In the genomic region with DNA sequence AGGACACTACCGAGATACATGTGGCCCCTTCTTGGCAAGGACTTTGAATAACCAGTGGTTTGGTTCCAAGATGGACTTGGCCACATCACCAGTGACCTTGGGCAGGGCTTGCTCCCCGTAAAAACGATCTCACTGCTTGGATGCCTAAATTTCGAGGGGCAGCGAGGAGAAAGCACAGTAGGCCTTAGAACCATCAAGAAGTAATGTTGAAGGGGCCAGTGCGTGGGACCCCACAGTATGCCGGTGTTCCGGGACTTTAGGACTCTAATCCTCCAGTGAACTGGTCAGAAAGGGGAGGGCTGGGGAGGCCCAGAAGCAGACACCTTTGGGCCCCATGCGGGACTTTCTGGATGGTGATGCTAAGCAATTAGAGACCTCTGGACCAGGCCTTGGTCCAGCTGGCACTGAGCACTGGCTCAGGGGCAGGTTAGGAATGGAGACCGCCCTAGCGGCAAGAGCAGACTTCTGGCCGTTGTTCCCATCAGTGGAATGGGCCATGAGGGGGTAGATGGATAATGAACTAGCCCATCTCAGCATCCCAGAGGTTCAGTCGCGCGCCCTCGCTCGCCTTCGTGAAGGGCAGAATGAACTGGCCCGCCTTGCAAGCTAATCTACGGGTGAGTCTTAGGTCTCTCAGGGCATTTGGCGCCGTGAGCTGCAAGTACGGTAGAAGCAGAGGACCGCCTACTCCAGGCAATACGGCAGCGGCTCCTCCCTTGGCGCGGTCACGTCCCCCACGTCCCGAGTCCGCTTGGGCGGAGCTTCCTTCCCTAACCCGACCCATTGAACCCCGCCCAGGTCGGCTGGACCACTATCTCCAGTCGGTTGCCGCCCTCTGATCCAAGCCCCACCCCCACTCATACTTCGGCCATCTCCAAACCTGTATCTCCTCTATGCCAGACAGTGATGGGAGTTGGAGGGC, we compare ENCODE assay signal across 8 mouse cellular contexts. TPM values are rescaled to one million over a fixed set of nuclear protein-coding genes. Genes with fewer than 3 reads are reported as not detected.
DNase-seq lines count a peak whose midpoint lies in the region; ATAC-seq lines count a peak whose summit lies in the region.

No protein-coding gene starts in this region.

- peak; percentile 95 for DNase-seq in Muller cell, postnatal 12 days (ENCODE audit: inconsistent ontology term)
- DNase-seq in cerebellum, postnatal 10 days = peak; percentile 93 to 95
- DNase-seq in frontal cortex, postnatal 14 days (ENCODE audit: low spot score in 2 of 2) = peak; percentile 60 to 63
- DNase-seq in layer of hippocampus, postnatal 14 days (ENCODE audit: low spot score in 2 of 2) = peak; percentile 39 to 69
- peak; percentile 87 for DNase-seq in lung, postnatal 14 days
- peak; percentile 88 for DNase-seq in ovary, postnatal 36 days (ENCODE audit: low spot score)
- peak; percentile 68 for DNase-seq in thymus, postnatal 14 days

- H3K4me3 ChIP-seq in hindbrain, embryonic 13.5 days = peak overlapping the region; percentile 44

- peak overlapping the region; percentile 70 for H3K9ac ChIP-seq in hindbrain, embryonic 13.5 days

- H3K27me3 ChIP-seq in hindbrain, embryonic 13.5 days = peaks cover 40% of the 10 kb centered on the region

- H3K4me2 ChIP-seq in hindbrain, embryonic 13.5 days = peak overlapping the region; percentile 66

- no peaks in the 10 kb centered on the region for H3K9me3 ChIP-seq in hindbrain, embryonic 13.5 days

- H3K36me3 ChIP-seq in hindbrain, embryonic 13.5 days = peaks cover 2% of the 10 kb centered on the region

- peak overlapping the region; percentile 48 for H3K27ac ChIP-seq in hindbrain, embryonic 13.5 days

- peaks cover 39% of the 10 kb centered on the region for H3K4me1 ChIP-seq in hindbrain, embryonic 13.5 days (replicated peaks)

- peak; percentile 67 for ATAC-seq in hindbrain, embryonic 13.5 days (ENCODE audit: low FRiP score)

- under 1% methylated on average over 39 of the region's 39 CpGs for WGBS in hindbrain, embryonic 13.5 days

RNA-seq across cellular contexts. Expression of a gene that starts 2.3 kb away (rescaled TPM):
- polyA plus RNA-seq in hindbrain, embryonic 13.5 days (2015; fragmentation: Nextera tagmentation; extraction: Ambion mirVana) = 11.7 and 14.9 TPM in 2 replicates
- total RNA-seq in layer of hippocampus, postnatal 14 days (2021) = 1 to 10 TPM; 2.1 to 3.3 TPM

RNA-seq across cellular contexts. Expression of a gene that starts 17.9 kb away (rescaled TPM):
- 4.8 and 5.4 TPM in 2 replicates for polyA plus RNA-seq in hindbrain, embryonic 13.5 days (2015; fragmentation: Nextera tagmentation; extraction: Ambion mirVana)
- total RNA-seq in layer of hippocampus, postnatal 14 days (2021) = 1 to 10 TPM; 5.7 to 7.8 TPM

RNA-seq across cellular contexts. Expression of a gene that starts 40.6 kb away (rescaled TPM):
- polyA plus RNA-seq in hindbrain, embryonic 13.5 days (2015; fragmentation: Nextera tagmentation; extraction: Ambion mirVana) = 147 and 148 TPM in 2 replicates
- total RNA-seq in layer of hippocampus, postnatal 14 days (2021) = 100 to 1,000 TPM; 123 to 126 TPM

Comparison
In these comparisons a context has a peak if more than half of its experiments do, and no peak if none do; other contexts are left out.
1. Peak in every context shown above with its lines: DNase-seq, ATAC-seq, H3K4me3 ChIP-seq and H3K27ac ChIP-seq.